Mouse (Mus musculus) yolk sac, embryonic 10.5 days (tissue): ENCODE data around the gene Gm45140.

Experiments used
- DNase-seq: peaks from one replicate; pipeline ENCODE4 v3.0.0-alpha.2; 2017; ENCODE audit warnings: low spot score

Gene Gm45140

DNA sequence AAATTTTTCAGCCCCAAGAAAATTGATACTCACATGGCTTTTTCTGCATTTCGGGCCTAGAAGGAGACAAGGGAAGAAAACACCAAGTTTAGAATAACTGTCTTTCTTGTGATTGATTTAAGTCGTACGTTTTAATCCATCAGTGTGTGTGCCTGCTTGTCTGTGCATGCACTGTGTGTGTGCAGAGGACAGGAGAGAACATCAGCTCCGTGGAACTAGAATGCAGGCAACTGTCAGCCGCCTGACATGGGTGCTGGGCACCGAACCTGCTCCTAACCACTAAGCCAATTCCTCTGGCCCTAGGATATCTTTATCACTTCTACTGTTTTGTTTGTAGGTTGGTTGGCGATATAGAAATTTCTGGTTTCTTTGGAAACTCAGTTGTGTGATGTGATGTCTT lies at the start of gene Gm45140:
TSS of gene Gm45140 (minus strand) at position 101 of the 400 bp plus-strand sequence.
- DNase-seq: no peak

- no peak for DNase-seq
Measured at GRCm38 (mm10) chr6:87882816-87883215, 47.2 kb upstream of the Gm45140 start.

DNA sequence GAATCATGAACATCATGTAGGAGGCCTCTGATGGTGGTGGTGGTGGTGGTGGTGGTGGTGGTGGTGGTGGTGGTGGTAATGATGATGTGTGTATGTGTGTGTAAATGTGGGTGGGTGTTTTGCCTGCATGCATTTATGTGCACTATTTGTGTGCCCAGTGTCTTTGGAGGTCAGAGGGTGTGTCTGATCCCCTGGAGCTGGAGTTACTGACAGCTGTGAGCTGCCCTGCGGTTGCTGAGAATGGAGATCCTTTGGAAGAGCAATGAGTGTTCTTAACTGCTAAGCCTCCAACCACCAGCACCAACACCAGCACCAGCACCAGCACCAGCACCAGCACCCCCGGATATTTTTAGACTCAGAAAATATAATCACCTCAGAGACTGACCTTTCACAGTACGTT lies 46.6 kb upstream of the Gm45140 start:
- DNase-seq: no peak

DNA sequence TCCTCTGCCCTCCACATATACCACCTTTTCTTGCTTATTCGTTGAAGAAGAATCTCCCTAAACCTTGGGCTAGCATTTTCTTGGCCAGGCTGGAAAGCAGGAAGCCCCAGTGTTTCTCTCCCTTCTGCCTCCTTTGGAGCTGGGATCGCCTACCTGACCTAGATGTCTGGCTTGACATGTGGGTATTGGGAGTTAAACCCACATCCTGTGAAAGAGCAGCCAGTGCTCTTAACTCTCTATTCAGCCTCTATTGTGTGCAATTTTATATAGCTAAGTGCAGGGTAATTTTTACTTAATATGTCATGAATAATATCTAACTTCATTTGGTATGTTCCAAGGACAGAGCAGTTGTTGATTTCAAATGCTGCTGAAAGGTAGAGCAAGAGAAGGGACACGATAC lies 44.0 kb upstream of the Gm45140 start:
- DNase-seq: no peak

DNA sequence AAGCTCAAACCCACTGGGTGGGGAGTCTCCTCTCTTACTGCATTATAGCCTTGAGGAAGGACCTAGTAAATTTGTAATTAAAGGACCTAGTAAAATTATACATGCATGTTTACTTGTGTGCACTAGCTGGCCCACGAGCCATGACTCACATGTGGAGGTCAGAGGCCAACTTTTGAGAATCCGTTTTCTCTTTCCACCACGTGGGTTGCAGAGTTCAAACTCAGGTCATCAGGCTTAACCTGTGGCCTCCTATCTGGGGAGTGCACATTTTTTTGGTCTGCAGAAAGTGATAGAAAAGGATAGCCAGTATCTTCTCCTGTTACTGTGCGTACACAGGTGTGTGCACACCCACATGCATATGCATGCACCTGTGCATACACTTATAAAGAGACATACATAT lies 43.4 kb upstream of the Gm45140 start:
- peak; percentile 75 for DNase-seq

DNA sequence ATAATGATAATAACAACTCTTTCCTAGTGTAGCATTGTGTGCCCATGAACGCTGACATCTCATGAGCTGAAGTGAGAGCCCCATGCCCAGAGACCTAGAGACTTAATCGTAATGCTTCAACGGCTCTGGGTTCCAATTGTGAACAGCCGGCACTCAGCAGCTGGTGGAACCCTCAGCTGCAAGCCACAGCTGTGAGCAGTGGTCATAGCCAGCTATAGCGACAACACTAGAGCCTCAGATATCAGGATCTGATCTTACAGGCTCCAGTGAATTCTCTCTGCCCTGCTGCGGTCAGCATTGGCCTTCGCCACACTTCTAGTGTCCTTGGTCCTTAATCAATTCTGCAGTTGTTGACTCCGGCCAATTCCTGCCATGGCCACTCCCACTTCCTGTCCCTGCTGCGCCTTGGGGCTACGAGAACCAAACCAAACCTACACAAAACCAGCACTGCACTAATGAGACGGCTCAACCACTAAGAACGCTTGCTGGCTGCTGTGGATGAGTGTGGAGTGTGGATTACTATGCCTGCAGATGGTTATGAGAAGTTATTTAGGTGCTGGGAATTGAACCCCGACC lies 40.6 kb upstream of the Gm45140 start:
- DNase-seq: peak; percentile 71

DNA sequence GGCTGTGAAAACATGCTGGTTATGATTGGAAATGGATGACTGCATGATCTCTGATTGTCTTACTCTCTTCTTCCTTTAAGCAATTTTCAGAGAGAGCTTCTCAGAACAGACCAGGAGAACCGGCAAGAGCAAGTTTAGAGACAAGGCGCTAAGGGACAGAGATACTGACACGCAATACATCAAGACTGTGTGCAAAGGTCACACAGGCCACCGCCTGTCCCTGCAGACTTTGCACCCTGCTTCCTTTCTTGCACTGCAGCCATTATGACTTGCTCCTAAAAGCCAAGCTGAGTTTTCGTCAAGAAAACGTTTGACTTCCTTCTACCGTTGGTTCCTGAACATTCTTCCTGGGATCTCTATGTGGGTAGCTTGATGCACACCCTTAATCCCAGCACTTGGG lies 40.0 kb upstream of the Gm45140 start:
- DNase-seq: peak; percentile 83

- DNase-seq: no peak
Measured at GRCm38 (mm10) chr6:87875083-87875482, 39.5 kb upstream of the Gm45140 start.

- no peak for DNase-seq
Measured at GRCm38 (mm10) chr6:87873963-87874362, 38.4 kb upstream of the Gm45140 start.

GRCm38 (mm10) chr6:87873104-87873503 lies 37.5 kb upstream of the Gm45140 start:
- peak; percentile 71 for DNase-seq

GRCm38 (mm10) chr6:87871240-87871639 lies 35.6 kb upstream of the Gm45140 start:
- DNase-seq: no peak

GRCm38 (mm10) chr6:87870440-87870839 lies 34.8 kb upstream of the Gm45140 start:
- no peak for DNase-seq

GRCm38 (mm10) chr6:87868871-87869506 lies 33.4 kb upstream of the Gm45140 start:
- DNase-seq: no peak

GRCm38 (mm10) chr6:87867256-87867655 lies 31.7 kb upstream of the Gm45140 start:
- no peak for DNase-seq

DNA sequence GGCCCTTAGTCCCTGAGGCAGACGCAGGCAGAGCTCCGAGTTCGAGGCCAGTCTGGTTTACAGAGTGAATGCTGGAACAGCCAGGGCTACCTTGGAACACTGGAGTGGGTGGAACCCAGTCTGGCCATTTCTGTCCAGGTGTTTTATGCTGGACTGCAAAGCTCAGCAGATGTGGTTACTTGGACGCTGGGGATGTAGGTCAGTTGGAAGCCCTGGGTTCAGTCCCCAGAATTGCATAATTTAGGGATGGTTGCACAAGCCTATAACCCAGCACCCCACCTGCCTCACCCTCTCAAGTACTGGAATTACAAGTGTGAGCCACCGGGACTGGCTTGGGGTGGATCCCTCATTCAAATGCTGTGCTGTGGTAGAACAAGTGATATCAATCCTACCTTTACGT lies 30.6 kb upstream of the Gm45140 start:
- DNase-seq: no peak

- no peak for DNase-seq
Measured at GRCm38 (mm10) chr6:87857071-87857470, 21.5 kb upstream of the Gm45140 start.

DNA sequence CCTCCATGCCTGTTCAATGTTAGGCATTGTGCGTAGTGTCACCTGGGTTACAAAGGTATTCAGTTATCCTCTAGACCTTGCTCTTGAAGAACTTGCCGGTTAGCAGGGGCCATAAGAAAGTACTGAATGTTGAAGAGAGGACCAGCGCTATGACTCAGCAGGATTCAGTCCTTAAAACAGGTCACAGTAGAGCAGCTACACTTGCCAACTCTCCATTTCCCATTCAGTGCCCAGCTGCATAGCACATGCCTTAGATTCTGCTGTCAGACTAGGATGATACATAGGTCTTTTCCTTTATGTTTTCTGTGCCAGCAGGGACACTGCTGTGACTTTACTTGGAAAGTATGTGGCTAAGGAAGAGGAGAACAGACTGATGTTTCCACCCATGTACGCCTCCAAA lies 17.9 kb upstream of the Gm45140 start:
- no peak for DNase-seq

DNA sequence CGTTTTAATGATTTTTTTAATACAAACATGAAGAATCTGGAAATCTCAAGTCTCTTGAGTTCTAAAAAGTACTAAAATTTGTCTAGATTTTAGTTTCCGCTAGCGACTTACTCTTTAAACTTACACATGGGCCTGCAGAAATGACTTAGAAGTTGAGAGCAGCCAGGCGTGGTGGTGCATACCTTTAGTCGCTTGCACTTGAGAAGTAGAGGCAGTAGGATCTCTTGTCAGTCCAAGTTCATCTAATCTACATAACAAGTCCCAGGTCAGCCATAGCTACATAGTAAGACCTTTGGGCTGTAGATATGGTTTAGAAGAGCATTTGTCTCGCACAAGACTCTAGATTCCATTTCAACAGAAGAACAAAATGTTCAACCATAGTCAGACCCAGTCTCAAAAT lies 16.3 kb upstream of the Gm45140 start:
- no peak for DNase-seq

DNA sequence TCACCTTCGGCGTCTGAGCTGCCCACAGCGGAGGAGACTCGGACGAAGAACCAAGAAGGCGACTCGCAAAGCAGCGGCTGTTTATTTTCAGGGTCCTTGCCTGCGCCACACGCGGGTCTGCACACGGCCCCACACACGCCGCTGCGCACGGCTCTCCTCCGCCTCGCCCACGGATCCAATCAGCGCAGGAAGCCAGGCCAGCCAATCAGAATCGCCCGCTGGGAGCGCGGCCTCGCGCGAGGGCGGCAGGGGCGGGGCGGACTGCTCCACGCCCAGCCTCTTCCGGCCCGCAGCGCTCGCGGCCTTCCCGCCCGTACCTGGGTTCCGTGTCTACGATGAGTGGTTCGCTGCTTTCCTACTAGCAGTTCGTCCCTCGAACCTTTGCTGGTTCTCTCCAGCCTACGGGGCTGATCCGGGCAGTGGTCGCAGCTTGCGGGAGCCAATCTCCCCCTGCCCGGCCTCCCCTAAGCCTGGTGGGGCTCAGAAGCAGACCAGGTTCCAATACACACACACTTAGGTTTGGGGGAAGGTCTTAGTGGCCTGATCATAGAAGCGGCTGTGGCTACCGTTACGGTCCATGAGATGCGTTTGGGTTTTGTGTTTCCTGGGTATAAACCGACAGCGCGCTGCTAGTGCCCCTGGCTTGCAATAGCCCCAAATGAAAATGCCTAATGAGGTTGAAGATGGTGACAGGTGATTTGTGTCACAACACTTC lies 15.5 kb upstream of the Gm45140 start, which contains the start of gene Cnbp:
TSS of gene Cnbp (minus strand) at position 207 of the 715 bp plus-strand sequence.
- peak; percentile 96 for DNase-seq

DNA sequence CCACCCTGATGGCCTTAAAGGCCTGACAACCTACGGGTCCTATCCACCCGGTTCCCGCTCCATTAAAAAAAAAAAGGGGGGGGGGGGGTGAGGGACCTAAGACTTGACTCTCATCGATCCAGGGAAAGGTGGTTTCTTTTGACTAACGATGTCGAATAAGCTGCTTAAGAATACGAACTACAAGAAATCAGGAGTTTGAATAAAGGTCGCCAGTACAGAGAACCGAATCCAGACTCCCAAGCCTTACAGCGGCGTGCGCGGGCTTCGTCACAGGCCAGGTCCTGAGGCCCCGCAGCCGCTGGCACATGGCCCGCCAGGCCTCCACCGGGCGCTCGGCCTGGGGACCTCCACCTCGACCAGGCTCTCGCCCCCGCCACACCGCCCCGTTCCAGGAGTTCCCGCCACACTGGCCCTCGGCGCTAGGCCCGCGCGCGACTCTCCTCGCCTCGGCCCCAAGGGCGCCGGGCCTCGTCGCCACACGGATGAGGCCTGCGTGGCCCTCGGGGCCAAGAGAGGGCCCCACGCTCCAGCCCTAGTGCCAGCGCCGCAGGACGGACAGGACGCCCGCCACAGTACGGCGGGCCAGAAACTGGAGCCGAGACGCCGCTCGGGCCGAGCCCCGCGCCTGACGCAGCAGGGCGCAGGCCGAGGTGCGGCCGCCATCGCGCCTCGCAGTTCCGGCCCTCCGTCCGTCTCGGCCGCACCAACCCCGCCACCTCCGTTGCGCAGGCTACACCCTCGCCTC lies 14.7 kb upstream of the Gm45140 start:
- DNase-seq: peak; percentile 54

GRCm38 (mm10) chr6:87849780-87850154 lies 14.2 kb upstream of the Gm45140 start:
- DNase-seq: peak; percentile 52

GRCm38 (mm10) chr6:87846813-87847212 lies 11.2 kb upstream of the Gm45140 start:
- DNase-seq: no peak
